Mouse (Mus musculus): ENCODE measurements around the gene 0610009B22Rik. TPM values are rescaled to one million over a fixed set of nuclear protein-coding genes. Genes with fewer than 3 reads are reported as not detected.
"Not testable (repeated sequence)": the region's sequence is repeated elsewhere in the genome, so short reads cannot be mapped to it uniquely, and the experiment has no call there.

The 0610009B22Rik gene
- polyA plus RNA-seq (2016; fragmentation: Nextera tagmentation; extraction: Ambion mirVana), result 88.5 and 89.7 TPM in 2 replicates

DNA sequence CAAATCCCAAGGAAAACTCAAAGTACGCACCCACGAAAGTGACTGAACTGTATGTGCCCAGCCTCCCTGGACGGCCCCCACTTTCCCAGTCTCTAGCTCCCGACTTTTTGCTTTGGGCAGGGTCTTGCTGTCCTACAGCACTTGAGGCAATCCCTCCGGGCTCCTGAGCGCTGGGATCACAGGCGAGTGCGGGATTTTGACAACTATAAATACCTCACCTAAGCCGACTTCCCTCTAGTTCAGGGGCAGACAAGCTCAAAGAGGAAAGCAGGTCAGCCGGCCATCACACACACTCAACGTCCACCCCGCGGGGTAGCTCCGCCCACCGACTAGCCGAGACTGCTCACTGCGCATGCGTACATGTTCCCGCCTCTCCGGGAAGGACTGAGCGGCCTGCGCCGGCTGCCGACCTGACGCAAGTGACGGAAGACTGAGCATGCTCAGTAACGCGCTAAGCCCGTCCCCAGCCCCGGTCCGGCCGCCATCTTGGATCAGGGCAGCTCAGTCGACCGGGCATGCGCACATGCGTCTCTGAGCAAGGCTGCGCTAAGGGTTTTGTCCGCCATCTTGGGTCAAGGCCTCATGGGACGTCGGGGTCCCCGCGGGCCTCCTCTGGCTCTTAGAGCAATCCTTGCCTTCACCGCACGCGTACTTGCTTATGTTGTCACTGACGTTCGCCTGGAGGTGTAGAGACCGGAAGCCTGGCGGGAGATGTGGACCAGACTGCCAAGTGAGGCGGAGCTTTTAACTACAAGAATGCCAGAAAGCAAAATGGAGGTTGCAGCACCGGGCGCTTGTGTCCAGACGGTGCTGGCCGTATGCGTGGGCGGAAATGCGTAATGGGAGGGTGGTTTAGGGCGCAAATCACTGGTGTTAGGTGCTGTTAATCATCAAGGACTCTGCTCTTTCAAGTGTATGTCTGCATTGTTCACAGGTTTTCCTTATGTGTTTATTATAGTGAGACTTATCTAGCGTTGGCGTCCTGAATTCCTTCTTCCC is at the start of gene 0610009B22Rik:
Gene 0610009B22Rik, minus strand, starts transcription at position 545 of the 999 bp plus-strand sequence.
- peak; percentile 100 for DNase-seq (ENCODE audit: low spot score)
- Histone ChIP-seq H3K36me3 (peaks cover 22% of the 10 kb centered on the region), H3K27ac (replicated peaks) (peak within 1 kb of the TSS; percentile 100), H3K9me3 (replicated peaks) (no peaks in the 10 kb centered on the region), H3K4me1 (peaks cover 20% of the 10 kb centered on the region), H3K4me3 (peak within 1 kb of the TSS; percentile 73), H3K27me3 (ENCODE audit: low read depth, poor library complexity, severe bottlenecking) (no peaks in the 10 kb centered on the region)
- under 1% methylated on average over 60 of the region's 60 CpGs for WGBS

DNA sequence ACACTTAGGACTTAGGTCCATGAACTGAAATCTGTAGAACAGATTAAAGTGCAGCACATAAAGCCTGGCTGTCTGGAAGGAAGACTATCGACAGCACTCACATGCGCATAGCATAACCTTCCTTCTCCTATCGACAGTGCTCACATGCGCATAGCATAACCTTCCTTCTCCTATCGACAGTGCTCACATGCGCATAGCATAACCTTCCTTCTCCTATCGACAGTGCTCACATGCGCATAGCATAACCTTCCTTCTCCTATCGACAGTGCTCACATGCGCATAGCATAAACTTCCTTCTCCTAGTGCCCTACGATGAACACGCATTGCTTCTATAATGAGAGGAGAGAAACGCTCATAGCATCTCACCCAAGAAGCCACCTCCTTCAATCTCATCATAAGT is 45.5 kb upstream of the 0610009B22Rik start:
- not testable (repeated sequence) for DNase-seq (ENCODE audit: low spot score); H3K4me3 ChIP-seq; H3K27me3 ChIP-seq (ENCODE audit: low read depth, poor library complexity, severe bottlenecking); H3K9me3 ChIP-seq (replicated peaks); H3K27ac ChIP-seq (replicated peaks); H3K4me1 ChIP-seq
- 97% methylated on average over 13 of the region's 13 CpGs for WGBS
- peaks cover 61% of the 10 kb centered on the region for H3K36me3 ChIP-seq

DNA sequence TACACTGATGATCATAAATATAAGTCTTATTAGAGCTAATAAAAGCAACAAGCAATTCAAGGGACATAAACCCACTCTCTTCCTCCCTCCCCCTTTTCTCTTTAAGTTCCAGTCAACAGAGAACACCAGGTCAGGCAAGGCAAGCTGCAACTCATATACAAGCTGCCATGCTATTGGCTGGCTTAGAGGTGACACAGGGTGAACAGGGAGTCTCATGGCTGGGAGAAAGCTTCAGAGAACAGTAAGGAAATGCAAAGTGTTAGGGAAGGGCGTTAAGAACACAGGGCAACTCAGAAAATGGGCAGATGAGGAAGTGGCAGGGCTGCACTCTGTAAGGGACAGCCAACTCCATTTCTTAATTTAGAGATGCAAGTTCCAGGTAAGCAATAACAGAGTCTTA is 44.2 kb upstream of the 0610009B22Rik start:
- no peaks in the 10 kb centered on the region for H3K27me3 ChIP-seq (ENCODE audit: low read depth, poor library complexity, severe bottlenecking)
- H3K36me3 ChIP-seq, result peaks cover 63% of the 10 kb centered on the region
- H3K4me3 ChIP-seq, result no peak overlapping the region
- no peaks in the 10 kb centered on the region for H3K4me1 ChIP-seq
- no peak for DNase-seq (ENCODE audit: low spot score)
- no peaks in the 10 kb centered on the region for H3K9me3 ChIP-seq (replicated peaks)
- no peak overlapping the region for H3K27ac ChIP-seq (replicated peaks)
- 89% methylated on average over 1 of the region's 1 CpGs for WGBS

DNA sequence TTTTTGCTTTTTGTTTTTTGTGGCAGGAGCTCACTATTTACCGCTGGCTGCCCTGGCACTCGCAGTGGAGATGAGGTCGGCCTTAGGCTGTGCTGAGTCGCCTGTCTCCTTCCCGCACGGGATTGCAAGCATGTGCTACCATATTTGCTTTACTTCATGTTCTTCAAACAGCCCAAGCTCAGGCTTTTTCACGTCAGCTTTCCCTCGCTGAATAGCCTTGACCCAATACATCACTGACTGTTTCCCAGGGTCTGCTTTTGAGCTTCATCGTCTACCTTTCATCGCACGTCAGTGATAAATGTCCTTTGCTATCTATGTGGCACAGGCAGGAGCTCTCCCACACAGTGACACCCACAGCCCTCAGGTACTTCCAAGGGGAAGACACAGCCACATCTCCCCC is 32.4 kb upstream of the 0610009B22Rik start:
- H3K27ac ChIP-seq (replicated peaks), result no peak overlapping the region
- H3K36me3 ChIP-seq, result peaks cover 79% of the 10 kb centered on the region
- H3K4me3 ChIP-seq, result no peak overlapping the region
- DNase-seq (ENCODE audit: low spot score), result no peak
- no peaks in the 10 kb centered on the region for H3K27me3 ChIP-seq (ENCODE audit: low read depth, poor library complexity, severe bottlenecking)
- 97% methylated on average over 11 of the region's 11 CpGs for WGBS
- H3K4me1 ChIP-seq, result no peaks in the 10 kb centered on the region
- H3K9me3 ChIP-seq (replicated peaks), result no peaks in the 10 kb centered on the region

DNA sequence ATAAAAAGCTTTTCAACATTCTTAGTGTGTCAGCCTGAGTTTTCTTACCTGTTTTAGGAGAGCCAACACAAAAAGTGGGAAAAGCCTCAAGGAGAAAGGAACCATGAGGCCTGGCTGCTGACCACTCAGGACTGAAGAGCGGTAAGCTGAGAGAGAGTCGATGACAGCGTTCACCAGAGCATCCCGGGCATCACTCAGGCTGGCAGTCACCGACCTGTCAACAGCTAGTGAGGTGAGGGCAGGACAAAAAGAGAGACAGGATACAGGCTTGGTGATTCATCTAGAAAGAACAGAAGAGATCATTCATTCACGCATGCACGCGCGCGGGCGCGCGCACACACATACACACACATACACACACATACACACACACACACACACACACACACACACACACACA is 18.4 kb upstream of the 0610009B22Rik start:
- H3K36me3 ChIP-seq, result peaks cover 87% of the 10 kb centered on the region
- H3K4me1 ChIP-seq, result no peaks in the 10 kb centered on the region
- no peak for DNase-seq (ENCODE audit: low spot score)
- no peak overlapping the region for H3K4me3 ChIP-seq
- WGBS, result 89% methylated on average over 13 of the region's 13 CpGs
- no peaks in the 10 kb centered on the region for H3K9me3 ChIP-seq (replicated peaks)
- H3K27me3 ChIP-seq (ENCODE audit: low read depth, poor library complexity, severe bottlenecking), result no peaks in the 10 kb centered on the region
- no peak overlapping the region for H3K27ac ChIP-seq (replicated peaks)

DNA sequence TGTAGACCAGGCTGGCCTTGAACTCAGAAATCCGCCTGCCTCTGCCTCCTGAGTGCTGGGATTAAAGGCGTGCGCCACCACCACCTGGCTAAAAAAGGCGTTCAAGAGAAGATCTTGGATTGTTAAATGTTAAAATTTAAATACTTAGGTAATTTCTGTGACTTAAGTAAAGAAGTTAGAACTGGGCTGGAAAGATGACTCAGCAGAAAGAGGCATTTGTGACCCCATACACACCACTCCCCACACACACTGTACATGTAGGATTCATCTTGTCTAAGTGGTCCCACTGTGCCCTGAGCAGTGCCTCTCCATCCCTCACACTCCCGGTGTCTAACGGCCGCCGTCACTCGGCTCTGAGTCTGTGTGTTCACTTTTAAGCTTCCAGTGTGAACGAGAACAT is 17.8 kb upstream of the 0610009B22Rik start:
- H3K27me3 ChIP-seq (ENCODE audit: low read depth, poor library complexity, severe bottlenecking), result no peaks in the 10 kb centered on the region
- WGBS, result 94% methylated on average over 10 of the region's 10 CpGs
- DNase-seq (ENCODE audit: low spot score), result no peak
- peaks cover 87% of the 10 kb centered on the region for H3K36me3 ChIP-seq
- no peaks in the 10 kb centered on the region for H3K4me1 ChIP-seq
- no peak overlapping the region for H3K4me3 ChIP-seq
- H3K27ac ChIP-seq (replicated peaks), result no peak overlapping the region
- H3K9me3 ChIP-seq (replicated peaks), result no peaks in the 10 kb centered on the region

DNA sequence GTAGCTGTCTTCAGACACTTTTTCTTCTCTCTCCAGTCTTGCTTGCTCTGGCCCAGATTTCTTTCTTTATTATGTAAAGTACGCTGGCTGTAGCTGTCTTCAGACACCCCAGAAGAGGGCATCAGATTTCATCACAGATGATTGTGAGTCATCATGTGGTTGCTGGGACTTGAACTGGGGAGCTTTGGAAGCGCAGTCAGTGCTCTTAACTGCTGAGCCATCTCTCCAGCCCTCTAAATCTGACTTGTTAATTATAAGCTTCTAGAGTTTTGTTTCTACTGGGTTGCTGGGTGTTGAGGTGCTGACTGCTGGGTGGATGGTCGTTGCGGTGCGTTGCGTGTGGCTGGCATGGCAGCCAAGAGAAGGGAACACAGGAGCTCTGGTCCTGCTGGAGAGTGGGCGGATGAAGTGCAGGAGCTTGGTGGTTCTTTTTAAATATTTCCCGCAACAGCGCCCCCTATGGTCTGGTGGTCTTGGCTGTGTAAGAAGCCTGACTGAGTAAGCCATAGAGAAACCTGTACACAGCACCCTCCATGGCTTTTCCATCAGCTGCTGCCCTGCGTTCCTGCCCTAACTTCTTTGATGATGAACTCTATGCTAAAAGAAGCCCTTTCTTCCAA is 14.8 kb upstream of the 0610009B22Rik start:
- 67% methylated on average over 10 of the region's 10 CpGs for WGBS
- peaks cover 92% of the 10 kb centered on the region for H3K36me3 ChIP-seq

DNA sequence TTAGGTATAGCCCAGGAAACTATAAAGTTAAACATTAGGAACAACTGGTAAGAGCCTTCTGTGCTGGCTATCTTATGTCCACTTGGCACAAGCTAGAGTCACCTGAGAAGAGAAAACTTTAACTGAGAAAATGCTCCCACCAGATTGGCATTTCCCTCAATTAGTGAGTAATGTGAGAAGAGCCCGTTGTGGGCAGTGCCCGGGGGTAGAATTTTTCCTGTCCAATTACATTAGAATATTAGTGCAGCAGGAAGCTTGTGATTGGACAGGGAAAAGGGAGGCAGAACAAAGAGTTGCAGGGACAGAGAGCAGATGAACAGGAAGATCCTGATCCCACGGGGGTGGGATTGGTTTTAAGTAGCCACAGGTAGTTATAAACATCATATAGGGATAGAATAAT is 14.2 kb upstream of the 0610009B22Rik start:
- Histone ChIP-seq H3K4me1 (no peaks in the 10 kb centered on the region), H3K36me3 (peaks cover 92% of the 10 kb centered on the region), H3K27ac (replicated peaks) (no peak overlapping the region), H3K4me3 (no peak overlapping the region), H3K9me3 (replicated peaks) (no peaks in the 10 kb centered on the region), H3K27me3 (ENCODE audit: low read depth, poor library complexity, severe bottlenecking) (no peaks in the 10 kb centered on the region)
- 85% methylated on average over 3 of the region's 3 CpGs for WGBS
- DNase-seq (ENCODE audit: low spot score), result no peak

More for the DNA sequence above, 14.8 kb upstream of the 0610009B22Rik start:
- no peak overlapping the region for H3K27ac ChIP-seq (replicated peaks)
- H3K4me3 ChIP-seq, result no peak overlapping the region
- H3K4me1 ChIP-seq, result no peaks in the 10 kb centered on the region
- H3K9me3 ChIP-seq (replicated peaks), result no peaks in the 10 kb centered on the region
- DNase-seq (ENCODE audit: low spot score), result peak; percentile 23
- no peaks in the 10 kb centered on the region for H3K27me3 ChIP-seq (ENCODE audit: low read depth, poor library complexity, severe bottlenecking)

DNA sequence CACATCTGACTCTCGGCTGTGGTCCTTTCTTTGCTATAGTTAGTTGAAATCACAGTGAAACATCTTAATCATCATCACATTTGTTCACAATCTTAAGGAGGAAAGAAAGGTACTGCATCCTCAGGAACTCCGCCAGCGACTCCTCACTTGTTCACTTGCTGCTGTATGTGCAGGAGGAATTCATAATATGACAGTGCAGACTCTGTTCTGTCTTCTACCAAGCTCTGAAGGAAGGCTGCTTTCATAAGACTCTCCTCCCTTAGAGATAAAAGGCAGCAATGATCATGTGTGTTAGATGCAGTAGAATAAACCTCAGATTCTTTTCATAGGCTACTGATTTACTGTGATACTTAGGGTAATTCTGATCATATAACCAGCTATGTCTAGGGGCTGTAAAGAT is 6.3 kb upstream of the 0610009B22Rik start:
- Histone ChIP-seq H3K27me3 (ENCODE audit: low read depth, poor library complexity, severe bottlenecking) (no peaks in the 10 kb centered on the region), H3K36me3 (peaks cover 54% of the 10 kb centered on the region), H3K9me3 (replicated peaks) (no peaks in the 10 kb centered on the region), H3K4me1 (no peaks in the 10 kb centered on the region), H3K4me3 (no peak overlapping the region), H3K27ac (replicated peaks) (no peak overlapping the region)
- 94% methylated on average over 3 of the region's 3 CpGs for WGBS
- DNase-seq (ENCODE audit: low spot score), result no peak

DNA sequence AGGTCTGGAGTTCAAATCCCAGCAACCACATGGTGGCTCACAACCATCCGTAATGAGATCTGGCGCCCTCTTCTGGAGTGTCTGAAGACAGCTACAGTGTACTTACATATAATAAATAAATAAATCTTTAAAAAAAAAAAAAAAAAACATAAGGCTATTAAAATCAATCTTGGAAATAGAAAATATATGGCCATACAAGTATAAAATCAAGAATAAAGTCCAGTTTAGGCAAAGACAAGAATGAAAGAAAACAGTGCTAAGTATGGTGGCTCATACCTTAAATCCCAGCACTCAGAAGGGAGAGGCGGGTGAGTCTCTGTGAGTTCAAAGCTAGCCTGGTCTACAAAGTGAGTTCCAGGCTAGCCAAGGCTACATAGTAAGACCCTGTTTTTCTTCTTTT is 1.9 kb upstream of the 0610009B22Rik start:
- not testable (repeated sequence) for DNase-seq (ENCODE audit: low spot score); H3K27ac ChIP-seq (replicated peaks); H3K4me3 ChIP-seq; H3K27me3 ChIP-seq (ENCODE audit: low read depth, poor library complexity, severe bottlenecking); H3K9me3 ChIP-seq (replicated peaks)
- WGBS, result 73% methylated on average over 3 of the region's 3 CpGs
- Histone ChIP-seq H3K4me1 (peaks cover 20% of the 10 kb centered on the region), H3K36me3 (peaks cover 17% of the 10 kb centered on the region)

DNA sequence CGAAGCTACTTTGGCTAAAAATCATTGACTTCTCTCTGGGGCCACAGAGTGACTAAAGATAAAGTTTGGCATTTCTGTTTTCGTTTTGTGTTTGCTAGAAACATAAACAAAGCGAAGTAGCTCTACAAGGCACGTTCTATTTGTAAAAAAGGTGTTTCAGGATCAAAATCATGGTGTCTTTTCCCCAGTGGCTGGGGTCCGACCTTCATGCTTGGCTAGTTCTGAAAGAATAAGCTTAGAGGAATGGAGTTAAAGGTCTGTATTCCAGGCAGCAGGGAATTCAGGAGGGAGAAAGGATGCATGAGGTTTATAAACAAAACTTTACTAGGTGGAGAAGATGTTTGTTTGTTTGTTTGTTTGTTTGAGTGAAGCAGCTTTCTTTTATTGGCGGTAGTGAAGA is 669 bp upstream of the 0610009B22Rik start:
- DNase-seq (ENCODE audit: low spot score), result peak; percentile 16
- Histone ChIP-seq H3K36me3 (peaks cover 22% of the 10 kb centered on the region), H3K9me3 (replicated peaks) (no peaks in the 10 kb centered on the region), H3K27ac (replicated peaks) (peak overlapping the region; percentile 100), H3K4me3 (peak overlapping the region; percentile 73), H3K4me1 (peaks cover 20% of the 10 kb centered on the region), H3K27me3 (ENCODE audit: low read depth, poor library complexity, severe bottlenecking) (no peaks in the 10 kb centered on the region)
- WGBS, result 25% methylated on average over 6 of the region's 6 CpGs

DNA sequence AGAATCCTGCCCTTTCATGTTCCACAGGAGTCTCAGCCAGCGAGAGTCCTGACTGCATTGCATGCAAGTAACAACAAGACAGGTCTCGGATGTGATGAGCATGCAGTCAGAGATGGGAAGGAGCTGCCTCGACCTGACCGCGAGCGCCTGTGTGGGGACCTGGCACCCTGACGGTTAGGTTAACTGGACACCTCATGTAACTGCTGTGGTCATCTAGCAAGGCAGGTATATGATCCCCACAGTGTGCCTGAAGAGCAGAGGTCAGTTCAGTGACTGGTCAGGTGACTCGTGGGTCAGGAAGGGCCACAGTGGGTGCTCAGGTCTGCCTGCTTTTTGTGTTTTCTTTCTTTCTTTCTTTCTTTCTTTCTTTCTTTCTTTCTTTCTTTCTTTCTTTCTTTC is 6.7 kb downstream of the 0610009B22Rik start:
- peaks cover 15% of the 10 kb centered on the region for H3K36me3 ChIP-seq
- no peaks in the 10 kb centered on the region for H3K9me3 ChIP-seq (replicated peaks)
- peak overlapping the region; percentile 18; the same call in 1 of the 2 replicates for H3K4me3 ChIP-seq
- WGBS, result 47% methylated on average over 8 of the region's 8 CpGs
- H3K4me1 ChIP-seq, result peaks cover 4% of the 10 kb centered on the region
- DNase-seq (ENCODE audit: low spot score), result no peak
- no peak overlapping the region for H3K27ac ChIP-seq (replicated peaks)
- H3K27me3 ChIP-seq (ENCODE audit: low read depth, poor library complexity, severe bottlenecking), result no peaks in the 10 kb centered on the region

Data from midbrain, embryonic 10.5 days (tissue).